Comparison of ENCODE assay signal across 30 mouse cellular contexts in the genomic region with DNA sequence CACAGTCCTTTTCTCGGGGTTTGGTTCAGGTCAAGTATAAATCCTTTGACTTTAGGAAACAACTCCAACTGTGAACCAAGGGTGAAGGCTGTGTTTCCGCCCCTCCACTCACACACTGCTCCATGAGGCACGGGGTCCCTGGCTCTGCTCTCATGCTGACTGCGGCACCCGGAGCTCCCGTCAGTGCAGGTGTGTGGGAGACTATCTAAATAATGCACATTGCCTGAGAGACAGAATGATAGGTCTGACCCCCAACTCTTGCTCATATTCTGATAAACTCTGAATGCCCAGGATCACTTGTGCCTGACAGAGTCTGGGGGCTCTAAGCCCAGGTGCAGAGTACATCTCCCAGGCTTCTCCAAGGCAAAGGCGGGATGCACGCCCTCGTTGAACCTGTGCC.
"Had no signal": no experiment of that assay in that cellular context is flagged by ENCODE, and none has a peak within 500 bp of the region (broad histone marks: within the 10 kb centered on the region; RNA-seq: fewer than 3 reads in every experiment).

No protein-coding gene starts in this region.

- H3K9ac ChIP-seq: limb, embryonic 12.5 days; limb, embryonic 13.5 days; limb, embryonic 15.5 days; liver, embryonic 12.5 days; liver, embryonic 13.5 days; liver, embryonic 14.5 days; liver, embryonic 15.5 days; liver, postnatal 0 days; lung, embryonic 14.5 days; lung, embryonic 15.5 days; midbrain, embryonic 12.5 days; midbrain, embryonic 13.5 days; midbrain, embryonic 15.5 days; neural tube, embryonic 12.5 days had no signal

- H3K9me3 ChIP-seq: limb, embryonic 10.5 days; limb, embryonic 12.5 days; limb, embryonic 13.5 days; limb, embryonic 15.5 days; liver, embryonic 12.5 days; liver, embryonic 13.5 days; liver, embryonic 15.5 days; lung, embryonic 15.5 days; midbrain, embryonic 12.5 days; midbrain, embryonic 13.5 days; midbrain, embryonic 15.5 days; neural tube, embryonic 12.5 days had no signal

- H3K4me1 ChIP-seq: limb, embryonic 10.5 days; limb, embryonic 12.5 days; limb, embryonic 15.5 days; liver, embryonic 12.5 days; liver, embryonic 13.5 days; liver, embryonic 15.5 days; megakaryocyte, embryonic 14.5 days; midbrain, embryonic 12.5 days; midbrain, embryonic 13.5 days; midbrain, embryonic 15.5 days; neural tube, embryonic 12.5 days had no signal

- ATAC-seq: liver, embryonic 12.5 days; liver, postnatal 0 days; lung, postnatal 0 days; midbrain, embryonic 13.5 days; midbrain, embryonic 15.5 days; midbrain, embryonic 16.5 days had no signal

- H3K4me3 ChIP-seq: limb, embryonic 10.5 days; limb, embryonic 12.5 days; limb, embryonic 13.5 days; limb, embryonic 15.5 days; liver, embryonic 12.5 days; liver, embryonic 13.5 days; liver, embryonic 15.5 days; lung, embryonic 15.5 days; megakaryocyte, embryonic 14.5 days; midbrain, embryonic 12.5 days; midbrain, embryonic 13.5 days; midbrain, embryonic 15.5 days; myocyte; neural tube, embryonic 12.5 days had no signal

- H3K27me3 ChIP-seq: limb, embryonic 12.5 days; limb, embryonic 13.5 days; limb, embryonic 15.5 days; liver, embryonic 12.5 days; liver, embryonic 13.5 days; liver, embryonic 15.5 days; lung, embryonic 15.5 days; midbrain, embryonic 12.5 days; midbrain, embryonic 13.5 days; midbrain, embryonic 15.5 days; neural tube, embryonic 12.5 days had no signal

- H3K36me3 ChIP-seq: limb, embryonic 10.5 days; limb, embryonic 12.5 days; limb, embryonic 13.5 days; limb, embryonic 15.5 days; liver, embryonic 12.5 days; liver, embryonic 13.5 days; liver, embryonic 15.5 days; lung, embryonic 15.5 days; midbrain, embryonic 12.5 days; midbrain, embryonic 13.5 days; midbrain, embryonic 15.5 days; neural tube, embryonic 12.5 days had no signal

- DNase-seq: left cerebral cortex, postnatal 4 days; liver; liver, embryonic 13.5 days; liver, postnatal 0 days; lung, adult 18-20 months; lung, adult 2 months; lung, embryonic 14.5 days; lung, postnatal 10 days; lung, postnatal 14 days; lung, postnatal 36 days; lung, postnatal 4 days; midbrain, embryonic 14.5 days had no signal

- H3K27ac ChIP-seq: limb, embryonic 10.5 days; limb, embryonic 12.5 days; limb, embryonic 13.5 days; limb, embryonic 15.5 days; liver, embryonic 12.5 days; liver, embryonic 13.5 days; liver, embryonic 14.5 days; liver, embryonic 15.5 days; lung, embryonic 15.5 days; macrophage; midbrain, embryonic 12.5 days; midbrain, embryonic 13.5 days; midbrain, embryonic 15.5 days; neural tube, embryonic 12.5 days had no signal

- H3K4me2 ChIP-seq: limb, embryonic 12.5 days; limb, embryonic 13.5 days; limb, embryonic 15.5 days; liver, embryonic 11.5 days; liver, embryonic 12.5 days; liver, embryonic 13.5 days; liver, embryonic 15.5 days; lung, embryonic 14.5 days; lung, embryonic 15.5 days; midbrain, embryonic 12.5 days; midbrain, embryonic 13.5 days; midbrain, embryonic 15.5 days; neural tube, embryonic 12.5 days had no signal
